Mouse (Mus musculus) cerebellum, adult 18-20 months (tissue): ENCODE measurements at regions not wholly inside any gene's neighbourhood (a gene's known extent, or its start where the extent isn't known, plus 50 kb on each side); places are given as distances from the start of the nearest gene placed in this dataset.

Source experiments
- DNase-seq, 2 experiments: peaks; one replicate each; pipeline ENCODE4 v3.0.0; 2021

DNA sequence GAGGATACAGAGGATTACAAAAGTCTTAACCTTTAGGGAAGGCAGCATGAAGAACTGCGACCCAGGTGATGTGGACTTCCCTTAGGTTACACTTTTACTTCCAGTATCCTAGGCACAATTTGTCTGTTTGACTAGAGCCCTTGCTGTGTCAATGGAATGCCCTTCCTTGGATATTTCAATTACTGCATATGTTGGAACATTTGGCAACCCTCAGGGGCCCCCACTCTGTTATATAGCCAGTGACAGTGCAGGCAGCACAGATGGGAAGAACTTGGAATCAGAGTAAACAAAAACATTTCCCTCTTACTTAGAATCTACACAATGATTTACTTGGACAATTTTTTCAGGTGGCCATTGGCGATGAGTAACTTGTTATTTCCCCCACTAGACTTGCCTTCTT, 82.4 kb downstream of the Izumo3 start:
- peak; percentile 7 to 8 for DNase-seq

DNA sequence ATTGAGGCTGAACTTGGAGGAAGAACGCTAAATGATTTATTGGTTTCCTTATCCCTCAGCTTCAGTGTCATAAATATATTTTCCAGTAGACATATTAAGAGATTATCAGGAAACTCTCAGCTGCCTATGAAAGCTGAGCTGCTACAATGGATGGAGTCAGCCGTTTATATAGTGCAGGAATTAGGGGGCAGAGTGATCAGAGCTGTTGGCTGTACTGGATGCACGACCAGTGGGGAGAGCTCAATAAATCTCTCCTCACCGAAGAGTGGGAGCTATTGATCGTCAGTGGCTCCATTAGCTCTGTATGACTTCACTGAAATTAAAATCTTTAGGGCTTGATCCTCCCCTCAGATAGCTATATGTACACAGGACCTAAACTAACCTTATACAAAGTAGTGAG, 86.1 kb downstream of the Izumo3 start:
- DNase-seq, result no peak

DNA sequence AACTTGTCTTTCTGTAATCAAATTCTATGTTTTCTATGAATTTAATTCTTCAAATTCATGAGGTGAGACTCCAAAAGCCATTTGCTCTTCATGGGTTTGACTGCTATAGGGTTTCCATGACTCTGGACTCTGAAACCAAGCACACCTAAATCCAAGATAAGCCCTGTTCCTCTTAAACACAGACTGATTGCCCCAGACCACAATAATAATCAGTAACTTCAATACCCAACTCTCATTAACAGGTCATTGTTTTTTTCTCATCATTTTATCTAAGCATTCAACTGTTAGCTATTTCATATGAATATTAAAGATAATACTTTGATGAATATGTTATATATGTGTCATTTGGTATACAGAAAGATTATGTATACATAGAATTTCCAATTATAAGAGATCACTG, 92.1 kb downstream of the Izumo3 start:
- no peak for DNase-seq

DNA sequence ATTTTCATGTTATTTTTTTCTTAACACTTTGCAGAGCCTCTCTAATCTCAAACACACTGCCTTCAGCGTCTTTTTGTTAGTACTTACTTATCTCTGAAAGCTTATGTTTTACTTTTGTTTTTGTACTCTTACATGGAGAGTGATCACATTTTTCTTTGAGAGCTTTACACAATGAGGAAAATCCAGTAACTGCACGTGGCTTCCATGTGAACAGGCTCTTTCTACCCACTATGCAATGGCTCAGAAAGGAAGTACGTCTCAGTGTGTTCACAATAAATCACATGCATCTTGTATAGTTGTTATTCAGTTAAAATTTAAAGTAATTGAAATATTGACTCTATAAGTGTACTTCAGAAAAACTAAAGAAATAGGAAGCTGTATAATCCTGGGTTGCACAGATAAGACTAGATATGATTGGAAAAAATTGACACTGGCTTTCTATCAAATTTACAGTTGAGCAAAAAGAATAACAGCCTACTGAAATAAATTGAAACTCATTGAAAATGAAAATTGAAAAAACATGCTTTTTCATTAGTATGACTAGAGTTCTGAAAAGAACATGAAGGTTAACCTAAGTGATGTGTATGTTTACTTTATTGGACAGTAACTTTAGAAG, 122.4 kb downstream of the Izumo3 start:
- no peak for DNase-seq

DNA sequence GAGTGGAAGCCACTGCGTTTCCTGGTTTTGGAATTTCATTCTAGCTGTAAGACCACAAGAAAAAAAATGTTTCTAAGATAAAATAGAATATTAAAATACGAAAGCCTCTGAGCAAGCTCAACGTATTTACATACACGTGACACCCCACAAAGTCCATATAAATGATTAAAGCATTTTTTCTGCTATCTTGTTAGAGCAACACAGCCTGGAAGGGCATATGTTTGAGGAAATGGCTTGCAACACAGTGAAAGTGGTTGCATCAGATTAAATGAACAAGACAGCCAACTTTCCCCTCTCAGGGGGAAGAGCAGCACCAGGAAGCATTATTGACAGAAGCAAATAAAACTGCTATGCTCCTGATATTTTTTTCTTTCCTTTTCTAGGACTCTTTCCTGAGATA, 146.8 kb downstream of the Izumo3 start:
- DNase-seq, result no peak

DNA sequence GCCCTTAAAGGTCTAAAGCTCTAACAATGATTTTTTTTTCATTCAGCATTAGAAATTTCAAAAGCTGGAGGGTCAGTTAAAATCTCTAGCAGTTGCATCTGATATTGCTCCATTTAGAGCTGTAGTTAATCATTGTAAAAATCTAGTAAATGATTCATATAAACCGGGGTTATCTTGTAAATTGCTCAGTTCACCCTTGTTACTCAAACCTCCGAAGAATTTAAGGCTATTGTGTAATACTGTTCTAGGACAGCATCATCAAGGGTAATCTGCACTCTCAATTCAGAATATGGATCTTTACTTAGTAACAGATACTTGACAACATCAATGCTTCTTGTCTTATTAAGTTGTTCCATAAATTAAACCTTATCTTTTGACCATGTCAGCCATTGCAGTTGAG, 157.7 kb downstream of the Izumo3 start:
- no peak for DNase-seq
